Mouse (Mus musculus) midbrain, postnatal 0 days (tissue): ENCODE results near the gene Rps15. TPM values are rescaled to one million over a fixed set of nuclear protein-coding genes. Genes with fewer than 3 reads are reported as not detected.
"Not testable (repeated sequence)": the region's sequence is repeated elsewhere in the genome, so short reads cannot be mapped to it uniquely, and the experiment has no call there.

Experiments used
- ATAC-seq: fragments of 200-750 bp; cut with Nextera tagmentation; 2 replicates; pipeline ENCODE4 v1.8.0; 2017; ENCODE audit warnings: moderate number of reproducible peaks, mild to moderate bottlenecking, moderate TSS enrichment, moderate library complexity; ENCODE audit not compliant: low FRiP score
- DNase-seq: peaks from one replicate; pipeline ENCODE4 v3.0.0-alpha.2; 2015; ENCODE audit warnings: low spot score
- H3K27ac ChIP-seq: fragments of 300-500 bp; sonication (generic); 2 replicates; pipeline ENCODE4 v1.5.1; 2014; ENCODE audit warnings: low read depth, mild to moderate bottlenecking, low read length, mixed read lengths
- H3K27me3 ChIP-seq: fragments of 300-500 bp; sonication (generic); 2 replicates; pipeline ENCODE4 v1.6.1; 2014; ENCODE audit warnings: low read length, control low read depth, mixed read lengths; ENCODE audit not compliant: insufficient read depth
- H3K36me3 ChIP-seq: fragments of 300-500 bp; sonication (generic); 2 replicates; pipeline ENCODE4 v1.6.1; 2014; ENCODE audit warnings: low read length, control low read depth, mixed read lengths; ENCODE audit not compliant: insufficient read depth
- H3K4me1 ChIP-seq: fragments of 300-500 bp; sonication (generic); 2 replicates; pipeline ENCODE4 v1.6.1; 2014; ENCODE audit warnings: mild to moderate bottlenecking, control low read depth, antibody characterized with exemption, low read length, mixed read lengths; ENCODE audit not compliant: insufficient read depth
- H3K4me2 ChIP-seq: fragments of 300-500 bp; sonication (generic); 2 replicates; pipeline ENCODE4 v1.6.1; 2014; ENCODE audit warnings: low read depth, mild to moderate bottlenecking, low read length, mixed read lengths; ENCODE audit not compliant: poor library complexity, severe bottlenecking
- H3K4me3 ChIP-seq: fragments of 300-500 bp; sonication (generic); 2 replicates; pipeline ENCODE4 v1.5.1; 2014; ENCODE audit warnings: low read depth, mild to moderate bottlenecking, low read length, moderate library complexity
- H3K9ac ChIP-seq: fragments of 300-500 bp; sonication (generic); replicated peaks from 2 replicates; pipeline ENCODE4 v1.6.1; 2014; ENCODE audit warnings: mild to moderate bottlenecking, low read length, moderate library complexity, mixed read lengths; ENCODE audit not compliant: poor library complexity, severe bottlenecking
- H3K9me3 ChIP-seq: fragments of 300-500 bp; sonication (generic); 2 replicates; pipeline ENCODE4 v1.6.1; 2016; ENCODE audit warnings: low read length, control low read depth
- CTCF ChIP-seq: IDR thresholded peaks from 2 replicates; pipeline ENCODE4 v1.5.1; 2016; ENCODE audit warnings: antibody characterized with exemption, mild to moderate bottlenecking
- WGBS: fragments of 180-500 bp; shearing (Covaris S2); extraction: QIAGEN DNeasy Blood & Tissue Kit; methylation state at CpG from one replicate; pipeline ENCODE4 v1.1.7; 2014; 5-methylcytosine and 5-hydroxymethylcytosine counted together
- polyA plus RNA-seq: library from polyadenylated mRNA; unstranded; fragments of >200 nt; fragmentation: Nextera tagmentation; extraction: Ambion mirVana; gene quantifications from 2 replicates; pipeline ENCODE4 v1.2.1, GENCODE M21; 2015
- total RNA-seq: library from RNA; depleted of rRNA; stranded (reverse); fragments of >200 nt; gene quantifications from 2 replicates; pipeline ENCODE4 v1.2.3, GENCODE M21; 2014; rRNA removed

Rps15 gene
- total RNA-seq (971 and 1,162 TPM in 2 replicates), polyA plus RNA-seq (633 and 645 TPM in 2 replicates)

DNA sequence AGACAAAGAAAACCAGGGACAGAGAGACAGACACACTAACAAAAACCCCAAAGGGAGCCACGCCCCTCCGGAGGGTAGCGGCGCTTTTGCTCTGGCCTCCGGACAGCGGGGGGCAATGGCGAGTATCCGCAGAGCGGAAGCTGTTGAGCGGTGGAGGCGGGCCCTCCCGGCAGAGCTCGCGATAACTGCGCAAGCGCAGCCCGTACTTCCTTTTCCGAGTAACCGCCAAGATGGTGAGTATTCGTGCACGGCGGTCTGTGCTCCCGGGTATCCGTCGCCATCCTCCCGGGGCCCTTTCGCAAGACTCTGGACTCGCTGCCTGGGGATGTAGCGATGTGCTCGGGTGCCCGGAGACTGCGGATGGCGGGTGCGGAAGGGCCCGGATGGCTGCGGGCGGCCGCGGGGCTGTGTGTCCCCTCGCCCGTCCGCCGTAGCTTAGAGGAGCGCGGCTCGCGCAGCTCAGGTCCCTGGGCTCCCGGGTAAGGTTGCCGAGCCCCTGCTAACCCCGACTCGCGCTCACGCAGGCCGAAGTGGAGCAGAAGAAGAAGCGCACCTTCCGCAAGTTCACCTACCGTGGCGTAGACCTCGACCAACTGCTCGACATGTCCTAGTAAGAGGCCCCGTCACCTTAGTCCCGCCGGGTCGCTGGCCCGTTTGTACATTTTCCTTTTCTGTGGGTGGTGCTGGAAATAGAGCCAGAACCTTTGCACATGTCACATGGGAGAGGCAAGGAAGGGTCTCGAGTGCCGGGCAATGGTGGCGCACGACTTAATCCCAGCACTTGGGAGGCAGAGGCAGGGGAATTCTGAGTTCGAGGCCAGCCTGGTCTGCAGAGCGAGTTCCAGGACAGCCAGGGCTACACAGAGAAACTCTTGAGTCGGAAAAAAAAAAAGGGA, at the start of gene Rps15:
Gene Rps15, plus strand, starts transcription at position 203 of the 896 bp plus-strand sequence.
- Histone ChIP-seq H3K9me3 (no peaks in the 10 kb centered on the region), H3K9ac (peak within 1 kb of the TSS; percentile 79), H3K27ac (peak within 1 kb of the TSS; percentile 92), H3K36me3 (peaks cover 21% of the 10 kb centered on the region), H3K4me2 (peak within 1 kb of the TSS; percentile 79), H3K4me1 (peaks cover 12% of the 10 kb centered on the region), H3K27me3 (no peaks in the 10 kb centered on the region), H3K4me3 (peak within 1 kb of the TSS; percentile 64)
- peak; percentile 75 for TF ChIP-seq CTCF
- peak; percentile 98 for DNase-seq
- peak; percentile 82 for ATAC-seq
- under 1% methylated on average over 67 of the region's 72 CpGs for WGBS

GRCm38 (mm10) chr10:80242607-80243006, 49.6 kb upstream of the Rps15 start:
- no peak for TF ChIP-seq CTCF
- H3K4me1 ChIP-seq: 0 out of 2 replicates have a peak, but pooled peaks cover 2% of the 10 kb centered on the region
- 63% methylated on average over 3 of the region's 3 CpGs for WGBS
- no peaks in the 10 kb centered on the region for H3K27me3 ChIP-seq
- peaks cover 56% of the 10 kb centered on the region for H3K36me3 ChIP-seq
- H3K4me2 ChIP-seq: no peak overlapping the region
- H3K4me3 ChIP-seq: no peak overlapping the region
- DNase-seq (no peak), ATAC-seq (no peak)
- no peaks in the 10 kb centered on the region for H3K9me3 ChIP-seq
- H3K9ac ChIP-seq: no peak overlapping the region
- H3K27ac ChIP-seq: no peak overlapping the region

- peak; percentile 87 for DNase-seq
- peak; percentile 66 for TF ChIP-seq CTCF
- Histone ChIP-seq H3K4me1 (peaks cover 3% of the 10 kb centered on the region; the same call in 1 of the 2 replicates), H3K9me3 (no peaks in the 10 kb centered on the region), H3K27me3 (no peaks in the 10 kb centered on the region), H3K4me2 (no peak overlapping the region), H3K9ac (peak overlapping the region; percentile 2; the same call in 1 of the 2 replicates), H3K27ac (no peak overlapping the region), H3K36me3 (peaks cover 34% of the 10 kb centered on the region), H3K4me3 (no peak overlapping the region)
- no peak for ATAC-seq
- 23% methylated on average over 5 of the region's 5 CpGs for WGBS
These were observed 47.4 kb upstream of the Rps15 start for GRCm38 (mm10) chr10:80244791-80245399.

DNA sequence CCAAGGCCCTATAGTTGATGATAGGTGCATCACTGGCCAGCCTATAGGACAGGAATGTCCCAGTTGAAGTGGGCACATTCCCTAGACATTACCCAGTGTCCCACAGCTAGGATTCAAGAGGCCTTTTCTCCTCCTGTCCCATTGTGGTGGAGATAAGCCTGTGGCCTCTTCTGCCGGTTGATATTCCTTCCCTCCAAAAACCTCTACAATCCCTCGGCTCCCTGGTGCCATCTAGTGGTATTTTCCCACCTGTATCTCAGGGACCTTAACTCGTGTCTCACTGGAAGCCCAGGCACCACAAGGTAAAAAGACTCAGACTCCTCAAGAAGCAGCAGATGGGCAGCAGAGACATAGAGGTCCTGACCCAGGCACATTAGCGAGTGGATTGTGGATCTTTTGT, 46.7 kb upstream of the Rps15 start:
- Histone ChIP-seq H3K4me2 (no peak overlapping the region), H3K9ac (0 out of 2 replicates have a peak overlapping the region, but pooled peaks have one; percentile 39), H3K36me3 (peaks cover 27% of the 10 kb centered on the region), H3K4me3 (no peak overlapping the region), H3K4me1 (peaks cover 10% of the 10 kb centered on the region), H3K27me3 (no peaks in the 10 kb centered on the region), H3K27ac (peak overlapping the region; percentile 38; the same call in 1 of the 2 replicates), H3K9me3 (no peaks in the 10 kb centered on the region)
- 5% methylated on average over 4 of the region's 4 CpGs for WGBS
- TF ChIP-seq CTCF: peak; percentile 96
- DNase-seq (peak; percentile 90), ATAC-seq (no peak)

DNA sequence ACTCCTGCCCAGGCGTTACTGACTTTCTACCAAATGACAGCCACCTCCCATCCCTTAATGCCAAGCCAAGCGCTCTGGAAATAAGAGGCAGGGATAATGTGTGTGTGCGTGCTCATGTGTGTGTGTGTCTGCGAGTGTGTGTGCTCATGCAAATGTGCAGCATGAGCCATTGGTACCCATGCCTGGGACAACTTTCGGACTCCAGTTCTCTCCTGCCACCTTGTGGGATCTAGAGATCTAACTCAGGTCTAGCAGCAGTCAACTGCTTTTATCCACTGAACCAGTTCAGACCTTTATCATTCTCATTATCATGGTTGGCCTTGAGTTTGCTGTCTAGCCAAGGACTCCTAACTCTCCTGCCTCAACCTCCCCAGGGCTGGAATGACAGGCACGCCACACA, 44.4 kb upstream of the Rps15 start:
- peak; percentile 73 for TF ChIP-seq CTCF
- peak; percentile 75 for DNase-seq
- 26% methylated on average over 6 of the region's 6 CpGs for WGBS

GRCm38 (mm10) chr10:80248437-80248836, 43.8 kb upstream of the Rps15 start:
- Histone ChIP-seq H3K4me3 (peak overlapping the region; percentile 77), H3K4me1 (peaks cover 13% of the 10 kb centered on the region), H3K27ac (0 out of 2 replicates have a peak overlapping the region, but pooled peaks have one; percentile 48), H3K36me3 (peaks cover 12% of the 10 kb centered on the region; the same call in 1 of the 2 replicates), H3K4me2 (peak overlapping the region; percentile 44)
- 42% methylated on average over 3 of the region's 3 CpGs for WGBS
- not testable (repeated sequence) for H3K9me3 ChIP-seq, H3K9ac ChIP-seq, DNase-seq, H3K27me3 ChIP-seq, ATAC-seq

More for the DNA sequence above, 44.4 kb upstream of the Rps15 start:
- no peaks in the 10 kb centered on the region for H3K9me3 ChIP-seq
- H3K4me3 ChIP-seq: no peak overlapping the region
- H3K27me3 ChIP-seq: no peaks in the 10 kb centered on the region
- no peak overlapping the region for H3K9ac ChIP-seq
- peaks cover 10% of the 10 kb centered on the region; the same call in 1 of the 2 replicates for H3K36me3 ChIP-seq
- no peak for ATAC-seq
- H3K4me2 ChIP-seq: no peak overlapping the region
- peaks cover 13% of the 10 kb centered on the region for H3K4me1 ChIP-seq
- peak overlapping the region; percentile 48; the same call in 1 of the 2 replicates for H3K27ac ChIP-seq
